Mouse (Mus musculus) bone marrow, adult 2 months (tissue): ENCODE measurements around the gene Tnfaip8l2.

ENCODE experiments used
- CTCF ChIP-seq: fragments of 200-500 bp; IDR thresholded peaks from 2 replicates; pipeline ENCODE4 v1.5.1; 2011; ENCODE audit warnings: low read length, control low read depth; ENCODE audit not compliant: control insufficient read depth, insufficient read depth
- POLR2A ChIP-seq: fragments of 200-500 bp; IDR thresholded peaks from 2 replicates; pipeline ENCODE4 v1.6.1; 2011; ENCODE audit warnings: low read depth, mild to moderate bottlenecking, control low read depth, low read length, borderline replicate concordance; ENCODE audit not compliant: control insufficient read depth

DNA sequence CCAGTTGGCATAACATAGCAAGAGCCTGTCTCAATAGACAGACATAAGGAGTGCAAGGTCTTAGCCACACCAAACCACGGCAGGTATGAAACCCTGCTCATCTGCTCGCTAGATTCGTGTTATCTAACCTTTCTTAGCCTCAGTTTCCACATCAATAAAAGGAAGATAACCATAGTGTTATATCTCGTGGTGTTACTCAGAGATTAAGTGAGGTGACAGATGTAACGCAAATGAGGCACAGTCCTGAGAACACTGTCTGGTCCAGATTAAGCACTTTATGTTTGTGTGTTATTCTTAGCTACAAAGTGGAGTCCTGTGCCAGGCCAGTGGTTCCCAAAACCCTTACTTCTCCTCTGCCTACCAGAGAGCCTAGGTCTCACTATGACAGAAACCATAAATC lies 22.7 kb upstream of the Tnfaip8l2 start:
- no peak for TF ChIP-seq CTCF
- TF ChIP-seq POLR2A: no peak
